Mouse (Mus musculus) cortical plate, adult 2 months (tissue): ENCODE data around the gene Tmem167b.

Experiments
- CTCF ChIP-seq: fragments of 200-500 bp; IDR thresholded peaks from 2 replicates; pipeline ENCODE4 v1.5.1; 2011; ENCODE audit warnings: mild to moderate bottlenecking, control low read depth, low read length; ENCODE audit not compliant: insufficient read depth; ENCODE audit errors: extremely low read depth
- POLR2A ChIP-seq: fragments of 200-500 bp; IDR thresholded peaks from 2 replicates; pipeline ENCODE4 v1.6.1; 2011; ENCODE audit warnings: mild to moderate bottlenecking, low read length, control low read depth; ENCODE audit not compliant: insufficient read depth; ENCODE audit errors: extremely low read depth

DNA sequence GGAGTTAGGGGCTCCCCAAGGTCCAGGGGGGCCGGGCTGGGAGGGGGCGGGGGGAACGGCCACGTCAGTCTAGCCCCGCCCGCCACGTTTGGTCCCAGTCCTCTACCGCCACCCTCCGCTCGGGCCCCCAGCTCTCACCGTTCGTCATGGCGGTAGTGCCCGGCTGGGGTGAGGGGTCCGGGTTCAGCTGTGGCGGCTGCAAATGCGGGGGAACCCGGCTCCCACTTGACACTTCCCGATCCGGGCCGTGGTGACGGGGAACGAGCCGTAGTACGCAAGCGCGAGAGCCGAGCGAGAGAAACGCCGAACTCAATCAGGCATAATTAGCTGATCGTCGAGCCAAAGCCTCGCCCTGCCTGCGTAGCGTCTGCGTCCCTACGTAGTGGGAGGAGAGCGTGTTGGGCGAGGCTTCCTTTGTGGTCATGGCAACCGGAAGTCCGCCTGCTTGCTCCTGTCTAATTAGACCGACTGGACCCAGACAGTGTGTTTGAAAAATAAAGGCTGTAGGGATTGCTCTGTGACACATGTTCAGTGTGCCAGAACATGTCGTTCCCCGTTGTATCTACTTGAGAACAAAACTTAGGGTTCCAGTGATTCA, at the start of gene Tmem167b:
- TF ChIP-seq CTCF (no peak), POLR2A (peak; percentile 53; the same call in 1 of the 2 replicates)
